Mouse (Mus musculus): ENCODE measurements at regions not wholly inside any gene's neighbourhood (a gene's known extent, or its start where the extent isn't known, plus 50 kb on each side); places are given as distances from the start of the nearest gene placed in this dataset.

GRCm38 (mm10) chr6:139099273-139099672 lies 402.5 kb downstream of the Rergl start:
- intact Hi-C loops (cut with DNase I), result no loop called here
- DNase-seq (ENCODE audit: low spot score), result no peak

GRCm38 (mm10) chr6:139075433-139075832 lies 417.1 kb upstream of the Igbp1b start:
- intact Hi-C loops (cut with DNase I), result no loop called here
- no peak for DNase-seq (ENCODE audit: low spot score)

- DNase-seq (ENCODE audit: low spot score), result no peak
- intact Hi-C loops (cut with DNase I), result no loop called here
These were observed 369.4 kb upstream of the Igbp1b start for GRCm38 (mm10) chr6:139027696-139028095.

DNA sequence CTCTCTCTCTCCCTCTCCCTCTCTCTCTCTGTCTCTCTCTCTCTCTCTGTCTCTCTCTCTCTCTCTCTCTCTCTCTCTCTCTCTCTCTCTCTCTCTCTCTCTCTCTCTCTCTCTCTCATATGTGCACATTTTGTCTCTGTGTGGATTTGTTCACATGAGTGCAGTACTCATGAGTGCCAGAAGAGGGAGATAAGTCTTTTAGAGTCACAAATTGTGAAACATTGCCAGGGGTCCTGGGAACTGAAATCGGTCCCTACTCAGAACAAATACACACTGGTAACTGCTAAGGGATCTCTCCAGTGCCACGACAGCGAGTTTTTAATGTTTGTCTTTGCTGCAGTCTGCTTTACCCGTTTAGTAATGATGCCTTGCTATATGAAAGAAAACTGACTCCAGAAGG lies 356.2 kb upstream of the Igbp1b start:
- intact Hi-C loops (cut with DNase I), result no loop called here
- no peak for DNase-seq (ENCODE audit: low spot score)

DNA sequence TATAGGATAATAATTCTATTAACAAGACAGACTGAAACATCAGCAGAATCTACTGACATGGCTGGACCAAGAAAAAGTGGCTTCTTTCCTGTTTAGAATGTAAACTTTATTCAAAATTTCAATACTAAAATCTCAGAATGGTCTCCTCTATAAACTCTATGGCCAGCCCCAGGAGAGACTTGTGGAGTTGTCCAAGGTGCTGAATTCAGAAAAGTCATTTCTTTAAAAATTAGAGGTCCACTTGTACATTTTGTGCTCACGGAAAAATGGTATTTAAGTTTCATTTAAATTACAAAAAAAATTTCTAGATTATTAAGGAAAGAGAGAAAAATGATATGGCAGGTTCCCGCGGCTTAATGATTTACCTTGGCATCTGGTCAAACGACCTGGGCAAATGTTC lies 352.2 kb upstream of the Igbp1b start:
- intact Hi-C loops (cut with DNase I), result no loop called here

More for the DNA sequence above, 352.2 kb upstream of the Igbp1b start:
- no peak for DNase-seq (ENCODE audit: low spot score)

Measured in heart, postnatal 25 days (tissue).